Mouse (Mus musculus) cerebellum, adult 2 months (tissue): ENCODE measurements around the gene Sp4. TPM values are rescaled to one million over a fixed set of nuclear protein-coding genes. Genes with fewer than 3 reads are reported as not detected.
A peak's percentile ranks its signal among the peaks of the same experiment; 100 is the strongest.

Experiments used
- DNase-seq, 2 experiments: peaks; one replicate each; pipeline ENCODE4 v3.0.0; 2021
- H3K27ac ChIP-seq: fragments of 200-500 bp; 2 replicates; pipeline ENCODE4 v1.5.1; 2012; ENCODE audit warnings: low read length, control low read depth, inconsistent platforms; ENCODE audit not compliant: insufficient read depth
- H3K27me3 ChIP-seq: fragments of 200-500 bp; 2 replicates; pipeline ENCODE4 v1.6.1; 2012; ENCODE audit warnings: inconsistent platforms, mild to moderate bottlenecking, low read length, moderate library complexity; ENCODE audit not compliant: control insufficient read depth, insufficient read depth
- H3K4me1 ChIP-seq: fragments of 200-500 bp; 2 replicates; pipeline ENCODE4 v1.6.1; 2011; ENCODE audit warnings: low read length; ENCODE audit not compliant: control insufficient read depth, insufficient read depth
- H3K4me3 ChIP-seq: fragments of 200-500 bp; replicated peaks from 2 replicates; pipeline ENCODE3; 2011; ENCODE audit warnings: mild to moderate bottlenecking, low read depth, low read length, control low read depth; ENCODE audit not compliant: insufficient read depth
- CTCF ChIP-seq: fragments of 200-500 bp; IDR thresholded peaks from 2 replicates; pipeline ENCODE4 v1.5.1; 2011; ENCODE audit warnings: low read depth, mild to moderate bottlenecking, control low read depth, low read length, moderate library complexity, borderline replicate concordance; ENCODE audit not compliant: insufficient read depth
- POLR2A ChIP-seq: fragments of 200-500 bp; IDR thresholded peaks from 2 replicates; pipeline ENCODE4 v1.6.1; 2011; ENCODE audit warnings: low read length, control low read depth, borderline replicate concordance; ENCODE audit not compliant: insufficient read depth
- WGBS: fragments of 180-500 bp; shearing (Covaris S2); methylation state at CpG from one replicate; pipeline ENCODE4 v1.1.7; 2018; 5-methylcytosine and 5-hydroxymethylcytosine counted together
- polyA plus RNA-seq: library from polyadenylated mRNA; depleted of rRNA; stranded (reverse); fragments of >200 nt; gene quantifications from 2 replicates; pipeline ENCODE4 v1.2.3, GENCODE M21; 2012

Gene Sp4
- polyA plus RNA-seq, 1 experiment, result 13.3 TPM

DNA sequence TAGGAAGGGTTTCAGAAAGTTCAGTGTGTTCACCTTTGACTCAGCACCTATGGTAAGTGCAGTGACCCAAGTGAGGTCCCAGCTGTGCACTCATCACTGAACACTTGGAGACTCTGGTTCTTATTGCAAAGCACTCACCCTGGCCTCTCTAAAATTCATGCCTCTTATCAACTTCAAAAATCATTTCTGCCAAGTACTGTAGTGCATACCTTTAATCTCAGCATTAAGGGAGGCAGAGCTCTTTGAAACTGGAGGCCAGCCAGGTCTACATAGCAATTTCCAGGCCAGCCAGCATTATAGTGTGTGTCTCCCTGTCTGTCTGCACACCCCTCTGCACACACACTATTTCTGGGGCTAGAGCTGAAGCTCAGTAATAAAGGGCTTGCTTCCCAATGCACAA, 36.3 kb downstream of the Sp4 start:
- Histone ChIP-seq H3K27ac (no peak overlapping the region), H3K4me3 (no peak overlapping the region), H3K27me3 (no peaks in the 10 kb centered on the region), H3K4me1 (no peaks in the 10 kb centered on the region)
- DNase-seq, result no peak
- TF ChIP-seq POLR2A, result no peak
- TF ChIP-seq CTCF, result no peak

DNA sequence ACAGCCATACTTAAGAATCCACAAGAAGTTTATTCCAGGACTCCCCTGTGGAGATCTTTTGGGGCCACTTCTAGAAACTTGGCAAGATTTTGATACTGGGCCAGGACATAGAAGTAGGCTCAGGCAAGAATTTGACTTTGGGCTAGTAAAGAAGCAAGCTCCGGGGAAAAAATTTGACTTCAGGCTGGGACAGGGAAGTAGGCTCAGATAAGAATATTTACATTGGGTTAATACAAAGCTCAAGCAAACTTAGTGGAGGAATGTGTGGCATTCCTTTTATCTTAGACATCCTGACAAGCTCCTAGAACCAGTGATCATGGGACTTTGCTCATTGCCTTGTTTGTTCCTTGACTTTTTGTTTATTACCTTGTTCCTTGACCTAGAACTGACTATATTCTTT, 37.4 kb downstream of the Sp4 start:
- 79% methylated on average over 1 of the region's 1 CpGs for WGBS
- Histone ChIP-seq H3K4me1 (no peaks in the 10 kb centered on the region), H3K27me3 (no peaks in the 10 kb centered on the region), H3K4me3 (no peak overlapping the region), H3K27ac (no peak overlapping the region)
- no peak for DNase-seq
- TF ChIP-seq CTCF (no peak), POLR2A (no peak)

DNA sequence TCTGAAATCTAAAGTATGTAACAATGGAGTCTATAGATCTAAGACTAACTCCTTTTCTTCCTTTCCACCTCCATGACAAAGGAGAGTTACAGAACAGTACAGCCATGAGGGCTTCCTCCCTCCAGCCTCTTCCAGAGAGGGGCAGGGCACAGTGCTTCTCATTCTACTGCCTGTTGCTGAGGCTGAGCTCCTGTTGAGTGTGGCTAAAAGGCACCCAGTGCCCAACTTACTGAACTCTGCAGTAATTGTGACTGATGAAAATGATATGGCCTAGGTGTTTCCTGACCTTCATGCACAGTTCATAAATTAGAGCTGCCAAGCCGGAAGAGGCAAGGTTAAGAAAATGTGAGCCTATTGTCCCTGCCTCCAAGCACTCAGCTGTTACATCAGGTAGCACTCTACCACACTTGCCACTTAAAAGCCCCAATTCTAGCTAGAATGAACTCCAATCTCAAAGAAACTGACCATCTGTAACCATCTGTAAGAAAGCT, 45.9 kb downstream of the Sp4 start:
- Histone ChIP-seq H3K27ac (no peak overlapping the region), H3K27me3 (no peaks in the 10 kb centered on the region), H3K4me3 (no peak overlapping the region), H3K4me1 (no peaks in the 10 kb centered on the region)
- WGBS, result 81% methylated on average over 1 of the region's 1 CpGs
- no peak for DNase-seq
- TF ChIP-seq POLR2A (no peak), CTCF (no peak)

DNA sequence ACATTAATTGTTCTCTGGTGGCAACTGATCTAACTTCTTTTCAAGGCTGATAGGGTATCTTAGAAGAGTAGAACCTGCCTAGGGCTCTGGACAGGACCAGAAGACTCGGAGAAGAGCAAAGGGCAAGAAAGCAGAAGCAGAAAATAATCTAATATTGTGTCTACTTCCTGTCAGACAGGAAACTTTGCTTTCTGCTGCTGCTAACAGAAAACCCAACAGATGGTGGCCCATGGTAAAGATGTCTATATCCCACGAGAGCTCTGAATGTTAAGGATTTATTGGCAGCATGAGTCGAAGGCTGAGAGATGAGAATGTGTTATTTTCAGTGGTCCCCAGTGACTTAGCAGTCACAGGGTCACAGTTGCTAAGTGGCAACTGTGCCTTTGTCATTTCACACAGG, 80.1 kb downstream of the Sp4 start:
- no peak for TF ChIP-seq CTCF
- TF ChIP-seq POLR2A, result no peak
- no peak for DNase-seq
- 32% methylated on average over 3 of the region's 3 CpGs for WGBS
- Histone ChIP-seq H3K4me3 (no peak overlapping the region), H3K4me1 (no peaks in the 10 kb centered on the region), H3K27me3 (no peaks in the 10 kb centered on the region), H3K27ac (no peak overlapping the region)

DNA sequence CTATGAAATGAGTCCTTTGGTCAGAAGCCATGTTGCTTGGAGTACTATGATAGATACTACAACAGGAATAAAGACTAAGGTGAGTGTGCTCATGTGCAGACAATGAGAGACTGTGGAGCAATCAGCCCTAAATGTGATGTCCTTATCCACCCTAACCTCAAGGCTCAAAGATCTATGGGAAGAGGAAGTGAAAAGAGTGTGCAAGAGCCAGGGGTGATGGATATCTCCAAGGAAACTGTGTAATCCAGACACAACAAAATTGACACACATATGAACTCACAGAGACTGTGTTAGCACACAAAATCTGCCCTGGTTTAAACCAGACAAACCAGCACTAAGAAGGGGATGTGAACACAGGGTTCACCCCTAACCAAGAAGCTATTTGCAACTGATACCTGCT, 81.2 kb downstream of the Sp4 start:
- DNase-seq, result no peak
- Histone ChIP-seq H3K4me3 (no peak overlapping the region), H3K27ac (no peak overlapping the region), H3K4me1 (no peaks in the 10 kb centered on the region), H3K27me3 (no peaks in the 10 kb centered on the region)
- no peak for TF ChIP-seq CTCF
- no peak for TF ChIP-seq POLR2A

DNA sequence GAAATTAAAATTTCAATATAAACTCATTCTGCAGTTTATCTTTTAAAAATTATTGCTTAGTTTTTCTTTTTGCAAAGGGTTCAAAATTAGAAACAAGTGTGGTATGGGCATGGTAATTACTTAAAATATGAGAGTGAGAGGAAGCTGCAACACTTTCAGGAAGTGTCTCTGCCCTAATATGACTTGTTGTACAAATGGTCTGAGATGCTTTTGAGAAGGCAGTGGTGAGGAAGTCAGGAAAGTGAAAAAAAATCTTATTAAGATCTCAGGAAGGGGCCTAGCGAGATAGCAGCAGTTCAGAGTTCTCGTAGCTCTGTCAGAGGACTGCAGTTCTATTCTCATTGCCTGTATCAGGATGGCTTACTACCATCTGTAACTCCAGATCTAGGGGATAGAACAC, 89.1 kb downstream of the Sp4 start:
- no peak overlapping the region for H3K27ac ChIP-seq
- H3K4me3 ChIP-seq, result no peak overlapping the region
- DNase-seq, result no peak
- no peaks in the 10 kb centered on the region for H3K27me3 ChIP-seq
- TF ChIP-seq CTCF (no peak), POLR2A (no peak)
- no peaks in the 10 kb centered on the region for H3K4me1 ChIP-seq
- 98% methylated on average over 2 of the region's 2 CpGs for WGBS

DNA sequence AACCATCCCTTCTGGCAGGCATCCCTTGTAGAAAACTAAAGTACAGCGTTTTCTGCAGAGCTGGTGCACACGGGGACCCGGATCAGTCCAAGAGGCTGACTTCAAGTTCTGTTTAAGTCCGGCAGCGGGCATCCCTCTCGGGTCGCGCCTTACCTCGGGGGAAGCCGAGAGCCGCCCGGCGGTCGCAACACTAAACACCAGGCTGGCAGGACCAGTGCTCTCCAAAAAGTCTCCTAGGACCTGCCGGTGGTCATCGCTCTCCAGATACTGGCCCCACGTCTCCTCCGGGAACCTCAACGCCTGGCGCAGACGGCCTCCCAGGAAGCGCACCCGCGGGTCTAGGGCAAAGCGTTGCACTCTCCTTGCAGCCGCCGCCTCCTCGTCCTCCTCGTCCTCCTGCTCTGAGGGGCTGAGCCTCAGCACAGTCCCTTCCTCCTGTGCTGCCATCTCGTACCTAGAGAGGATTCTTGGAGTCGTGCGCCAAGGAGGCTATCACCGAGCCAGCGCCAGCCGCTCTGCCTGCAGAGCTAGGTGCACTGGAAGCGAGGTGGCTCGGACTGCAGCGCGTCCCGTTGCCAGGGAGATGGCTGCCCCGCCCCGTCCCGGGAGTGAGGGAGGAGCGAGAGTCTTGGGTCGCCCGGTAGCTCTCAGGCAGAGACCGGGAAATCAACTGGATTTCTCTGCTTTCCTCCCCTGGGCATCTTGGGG, 102.7 kb downstream of the Sp4 start, which contains the start of gene Dnah11:
Gene Dnah11 (minus strand): TSS at position 658 of the 708 bp plus-strand sequence.
- peak within 1 kb of the TSS; percentile 80 for H3K4me3 ChIP-seq
- H3K27ac ChIP-seq, result no peak within 1 kb of the TSS
- H3K27me3 ChIP-seq, result no peaks in the 10 kb centered on the region
- WGBS, result under 1% methylated on average over 47 of the region's 47 CpGs
- no peaks in the 10 kb centered on the region; the same call in 1 of the 2 replicates for H3K4me1 ChIP-seq
- DNase-seq, result peak; percentile 87 to 89
- TF ChIP-seq CTCF, result no peak
- peak; percentile 44; the same call in 1 of the 2 replicates for TF ChIP-seq POLR2A

DNA sequence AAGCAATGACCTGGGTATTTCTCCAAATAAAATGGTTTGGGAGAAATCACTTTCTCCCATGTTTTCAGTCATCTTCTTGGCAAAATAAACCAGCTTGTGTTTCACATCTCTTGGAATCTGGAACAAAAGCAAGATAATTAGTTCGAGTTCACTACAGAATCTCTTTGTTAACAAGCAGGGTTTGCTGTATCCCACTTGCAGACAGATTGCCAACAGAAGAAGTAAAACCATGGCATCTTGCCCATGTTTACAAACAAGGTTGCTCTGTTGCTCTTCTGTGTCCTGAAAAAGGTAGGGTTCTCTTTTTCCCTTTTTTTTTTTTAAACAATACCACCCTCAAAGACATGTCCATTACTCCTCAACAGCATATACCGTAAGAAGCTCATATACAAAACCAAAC, 104.7 kb downstream of the Sp4 start:
- Histone ChIP-seq H3K27me3 (no peaks in the 10 kb centered on the region), H3K4me1 (no peaks in the 10 kb centered on the region; the same call in 1 of the 2 replicates), H3K4me3 (no peak overlapping the region), H3K27ac (no peak overlapping the region)
- no peak for TF ChIP-seq CTCF
- peak in 1 of 2 experiments; percentile 49 for DNase-seq
- WGBS, result 73% methylated on average over 2 of the region's 2 CpGs
